8 mouse cellular contexts compared by ENCODE assay signal in genomic region chr15:98632107-98632744, GRCm38 (mm10). TPM values are rescaled to one million over a fixed set of nuclear protein-coding genes. Genes with fewer than 3 reads are reported as not detected.
DNase-seq lines count a peak whose midpoint lies in the region; ATAC-seq and TF ChIP-seq lines count a peak whose summit lies in the region.
"Had no signal": no experiment of that assay in that cellular context is flagged by ENCODE, and none has a peak within 500 bp of the region (broad histone marks: within the 10 kb centered on the region; RNA-seq: fewer than 3 reads in every experiment).

No protein-coding gene starts in this region.

- peak; percentile 56; the same call in 1 of the 2 replicates for TF ChIP-seq POLR2A in brain, embryonic 14.5 days (IDR thresholded peaks at IDR 0.05; ENCODE audit: borderline replicate concordance, extremely low read depth, insufficient read depth, insufficient read length, poor library complexity, severe bottlenecking)

- H3K27ac ChIP-seq in intestine, embryonic 14.5 days (ENCODE audit: low read depth) = peak overlapping the region; percentile 44
- H3K27ac ChIP-seq in liver, embryonic 11.5 days (ENCODE audit: low read depth, low read length) = peak overlapping the region; percentile 32
- peak overlapping the region; percentile 42 for H3K27ac ChIP-seq in neural tube, embryonic 12.5 days

- H3K9ac ChIP-seq in intestine, embryonic 14.5 days (ENCODE audit: low read length) = peak overlapping the region; percentile 55
- 0 out of 2 replicates have a peak overlapping the region, but pooled peaks have one; percentile 34 for H3K9ac ChIP-seq in liver, embryonic 11.5 days (ENCODE audit: low read depth, low read length)
- peak overlapping the region; percentile 92 for H3K9ac ChIP-seq in neural tube, embryonic 12.5 days

- no peak for TF ChIP-seq CTCF in brain, embryonic 14.5 days (IDR thresholded peaks at IDR 0.05; ENCODE audit: borderline replicate concordance, extremely low read depth, insufficient read depth, insufficient read length)

- H3K4me3 ChIP-seq in intestine, embryonic 14.5 days (ENCODE audit: low read depth, low read length) = peak overlapping the region; percentile 76
- H3K4me3 ChIP-seq in liver, embryonic 11.5 days (ENCODE audit: low read depth, low read length) = peak overlapping the region; percentile 39
- peak overlapping the region; percentile 88 for H3K4me3 ChIP-seq in neural tube, embryonic 12.5 days

- peak; percentile 79 for DNase-seq in Muller cell, postnatal 12 days (ENCODE audit: inconsistent ontology term)
- peak; percentile 85 for DNase-seq in brain, embryonic 14.5 days (ENCODE audit: low read depth)
- DNase-seq in gastrocnemius, postnatal 10 days = peak; percentile 66
- DNase-seq in intestine, embryonic 14.5 days (ENCODE audit: low spot score) = peak; percentile 83
- no peak for DNase-seq in liver, embryonic 11.5 days (ENCODE audit: low spot score)
- no peak for DNase-seq in spleen, adult 18-20 months

- peak; percentile 71 for ATAC-seq in intestine, embryonic 14.5 days (replicated peaks; ENCODE audit: low FRiP score, low TSS enrichment, low read depth)
- no peak for ATAC-seq in liver, embryonic 11.5 days (replicated peaks; ENCODE audit: low FRiP score)
- ATAC-seq in neural tube, embryonic 12.5 days (ENCODE audit: low FRiP score, low read depth) = 0 out of 2 replicates have a peak, but pooled peaks have one; percentile 21

- peaks cover 6% of the 10 kb centered on the region; the same call in 1 of the 2 replicates for H3K27me3 ChIP-seq in intestine, embryonic 14.5 days (replicated peaks; ENCODE audit: control insufficient read depth, insufficient read depth, low read length)
- peaks cover 95% of the 10 kb centered on the region for H3K27me3 ChIP-seq in liver, embryonic 11.5 days (replicated peaks; ENCODE audit: control insufficient read depth, insufficient read depth, low read length)
- peaks cover 43% of the 10 kb centered on the region for H3K27me3 ChIP-seq in neural tube, embryonic 12.5 days (replicated peaks)

- H3K4me1 ChIP-seq in intestine, embryonic 14.5 days (replicated peaks; ENCODE audit: control insufficient read depth, insufficient read depth, low read length) = peaks cover 52% of the 10 kb centered on the region
- H3K4me1 ChIP-seq in liver, embryonic 11.5 days (replicated peaks; ENCODE audit: control insufficient read depth, insufficient read depth, low read length) = peaks cover 25% of the 10 kb centered on the region
- H3K4me1 ChIP-seq in neural tube, embryonic 12.5 days = peaks cover 72% of the 10 kb centered on the region

- no peaks in the 10 kb centered on the region for H3K36me3 ChIP-seq in intestine, embryonic 14.5 days (ENCODE audit: control insufficient read depth, insufficient read depth, low read length)
- H3K36me3 ChIP-seq in liver, embryonic 11.5 days (ENCODE audit: control insufficient read depth, insufficient read depth, low read length) = no peaks in the 10 kb centered on the region
- no peaks in the 10 kb centered on the region for H3K36me3 ChIP-seq in neural tube, embryonic 12.5 days

- H3K9me3 ChIP-seq in intestine, embryonic 14.5 days (ENCODE audit: control insufficient read depth, low read length) = no peaks in the 10 kb centered on the region
- H3K9me3 ChIP-seq in liver, embryonic 11.5 days (ENCODE audit: control insufficient read depth, low read length) = no peaks in the 10 kb centered on the region
- H3K9me3 ChIP-seq in neural tube, embryonic 12.5 days = no peaks in the 10 kb centered on the region

- H3K4me2 ChIP-seq in intestine, embryonic 14.5 days (ENCODE audit: low read length) = peak overlapping the region; percentile 91
- H3K4me2 ChIP-seq in liver, embryonic 11.5 days = peak overlapping the region; percentile 98
- peak overlapping the region; percentile 81 for H3K4me2 ChIP-seq in neural tube, embryonic 12.5 days (replicated peaks)

- WGBS in intestine, embryonic 14.5 days = 1% methylated on average over 23 of the region's 25 CpGs
- WGBS in liver, embryonic 11.5 days = 2% methylated on average over 25 of the region's 25 CpGs
- 1% methylated on average over 23 of the region's 25 CpGs for WGBS in neural tube, embryonic 12.5 days

RNA-seq across cellular contexts. Expression of gene Cacnb3, which starts 1.6 kb away (rescaled TPM):
- 287 and 323 TPM in 2 replicates for polyA plus RNA-seq in brain, embryonic 14.5 days (2012; rRNA removed)
- total RNA-seq in gastrocnemius, postnatal 10 days (2021) = 10 to 100 TPM; 12.0 to 15.4 TPM
- polyA plus RNA-seq in intestine, embryonic 14.5 days (2014; fragmentation: Nextera tagmentation; extraction: Ambion mirVana) = 31.5 and 34.8 TPM in 2 replicates
- polyA plus RNA-seq in liver, embryonic 11.5 days (2014; fragmentation: Nextera tagmentation; extraction: Ambion mirVana) = 13.2 TPM in 2 replicates
- polyA plus RNA-seq in neural tube, embryonic 12.5 days (2016; fragmentation: Nextera tagmentation; extraction: Ambion mirVana) = 108 and 127 TPM in 2 replicates
- total RNA-seq: hematopoietic stem cell, adult 5-6 weeks had no signal

RNA-seq across cellular contexts. Expression of gene Adcy6, which starts 22.4 kb away (rescaled TPM):
- polyA plus RNA-seq in brain, embryonic 14.5 days (2012; rRNA removed) = 38.3 and 50.2 TPM in 2 replicates
- total RNA-seq in gastrocnemius, postnatal 10 days (2021) = 10 to 100 TPM; 39.9 to 45.3 TPM
- polyA plus RNA-seq in intestine, embryonic 14.5 days (2014; fragmentation: Nextera tagmentation; extraction: Ambion mirVana) = 19.8 and 21.9 TPM in 2 replicates
- polyA plus RNA-seq in liver, embryonic 11.5 days (2014; fragmentation: Nextera tagmentation; extraction: Ambion mirVana) = 8.3 and 12.3 TPM in 2 replicates
- 14.5 and 16.3 TPM in 2 replicates for polyA plus RNA-seq in neural tube, embryonic 12.5 days (2016; fragmentation: Nextera tagmentation; extraction: Ambion mirVana)

RNA-seq across cellular contexts. Expression of gene Ddx23, which starts 30.5 kb away (rescaled TPM):
- polyA plus RNA-seq in brain, embryonic 14.5 days (2012; rRNA removed) = 38.9 and 55.6 TPM in 2 replicates
- 10 to 100 TPM; 53.6 to 57.6 TPM for total RNA-seq in gastrocnemius, postnatal 10 days (2021)
- 27.1 TPM in 2 replicates for polyA plus RNA-seq in intestine, embryonic 14.5 days (2014; fragmentation: Nextera tagmentation; extraction: Ambion mirVana)
- polyA plus RNA-seq in liver, embryonic 11.5 days (2014; fragmentation: Nextera tagmentation; extraction: Ambion mirVana) = 18.8 and 19.4 TPM in 2 replicates
- 16.4 and 23.2 TPM in 2 replicates for polyA plus RNA-seq in neural tube, embryonic 12.5 days (2016; fragmentation: Nextera tagmentation; extraction: Ambion mirVana)

RNA-seq across cellular contexts. Expression of gene Rnd1, which starts 45.0 kb away (rescaled TPM):
- 13.7 and 14.0 TPM in 2 replicates for polyA plus RNA-seq in brain, embryonic 14.5 days (2012; rRNA removed)
- total RNA-seq in gastrocnemius, postnatal 10 days (2021) = 1 to 10 TPM in 1 of 2 experiments, under 1 TPM in 1; 0.49 to 1.9 TPM
- 0.83 and 1.0 TPM in 2 replicates for polyA plus RNA-seq in intestine, embryonic 14.5 days (2014; fragmentation: Nextera tagmentation; extraction: Ambion mirVana)
- polyA plus RNA-seq in liver, embryonic 11.5 days (2014; fragmentation: Nextera tagmentation; extraction: Ambion mirVana) = 0.60 and 0.68 TPM in 2 replicates
- 7.8 and 9.7 TPM in 2 replicates for polyA plus RNA-seq in neural tube, embryonic 12.5 days (2016; fragmentation: Nextera tagmentation; extraction: Ambion mirVana)

Comparison
In these comparisons a context has a peak if more than half of its experiments do, and no peak if none do; other contexts are left out.
1. DNase-seq: peak in Muller cell, postnatal 12 days (single experiment), brain, embryonic 14.5 days (single experiment), gastrocnemius, postnatal 10 days (single experiment) and intestine, embryonic 14.5 days (single experiment); none in liver, embryonic 11.5 days (single experiment) and spleen, adult 18-20 months (0 of 2).
2. H3K9ac ChIP-seq: peak in every context shown above with its lines; median percentile 92 in neural tube, embryonic 12.5 days; 55 in intestine, embryonic 14.5 days; 34 in liver, embryonic 11.5 days.
3. Peak in every context shown above with its lines, with median percentiles within 50 percentile points of each other: H3K27ac ChIP-seq, H3K4me2 ChIP-seq and H3K4me3 ChIP-seq.